Comparison of ENCODE assay signal across 8 mouse cellular contexts in genomic region chr14:57524671-57525387, GRCm38 (mm10). TPM values are rescaled to one million over a fixed set of nuclear protein-coding genes. Genes with fewer than 3 reads are reported as not detected.
DNase-seq lines count a peak whose midpoint lies in the region; ATAC-seq and TF ChIP-seq lines count a peak whose summit lies in the region.

Gene Il17d (plus strand): TSS chr14:57524777.

- H3K4me2 ChIP-seq in limb, embryonic 11.5 days (ENCODE audit: low read depth, severe bottlenecking), result peak within 1 kb of the TSS; percentile 93
- peak within 1 kb of the TSS; percentile 70 for H3K4me2 ChIP-seq in midbrain, embryonic 16.5 days (ENCODE audit: low read length)

- no peaks in the 10 kb centered on the region for H3K36me3 ChIP-seq in forebrain, embryonic 10.5 days (replicated peaks)
- H3K36me3 ChIP-seq in limb, embryonic 11.5 days (ENCODE audit: control insufficient read depth, insufficient read depth, low read length), result no peaks in the 10 kb centered on the region
- no peaks in the 10 kb centered on the region for H3K36me3 ChIP-seq in midbrain, embryonic 16.5 days (ENCODE audit: control insufficient read depth, insufficient read depth, low read length)

- peak within 1 kb of the TSS; percentile 86 for H3K27ac ChIP-seq in layer of hippocampus, adult 2 months
- peak within 1 kb of the TSS; percentile 76 for H3K27ac ChIP-seq in forebrain, embryonic 10.5 days
- peak within 1 kb of the TSS; percentile 6; the same call in 1 of the 2 replicates for H3K27ac ChIP-seq in limb, embryonic 11.5 days (replicated peaks; ENCODE audit: low read depth, low read length)
- peak within 1 kb of the TSS; percentile 85 for H3K27ac ChIP-seq in midbrain, embryonic 16.5 days (ENCODE audit: low read length)

- ATAC-seq in hematopoietic stem cell, adult 5-6 weeks (replicated peaks in 1 of 2; ENCODE audit: insufficient read depth in 1 of 2, low FRiP score in 2 of 2, low TSS enrichment in 1 of 2, low read depth in 1 of 2, poor library complexity in 2 of 2, severe bottlenecking in 2 of 2), result 0 out of 4 replicates have a peak, but pooled peaks have one; percentile 12 to 15
- ATAC-seq in limb, embryonic 11.5 days (ENCODE audit: insufficient number of reproducible peaks, low FRiP score, low TSS enrichment, low read depth), result no peak; the same call in 1 of the 2 replicates
- peak; percentile 70 for ATAC-seq in midbrain, embryonic 16.5 days

- H3K27me3 ChIP-seq in forebrain, embryonic 10.5 days (ENCODE audit: poor library complexity, severe bottlenecking), result peaks cover 75% of the 10 kb centered on the region
- H3K27me3 ChIP-seq in limb, embryonic 11.5 days (ENCODE audit: control insufficient read depth, insufficient read depth, low read length), result 0 out of 2 replicates have a peak, but pooled peaks cover 2% of the 10 kb centered on the region
- H3K27me3 ChIP-seq in midbrain, embryonic 16.5 days (ENCODE audit: control insufficient read depth, insufficient read depth, low read depth, low read length), result 0 out of 2 replicates have a peak, but pooled peaks cover 3% of the 10 kb centered on the region

- peak within 1 kb of the TSS; percentile 70 for H3K9ac ChIP-seq in limb, embryonic 11.5 days (ENCODE audit: low read length)
- peak within 1 kb of the TSS; percentile 92 for H3K9ac ChIP-seq in midbrain, embryonic 16.5 days (ENCODE audit: low read depth, low read length)

- peaks cover 28% of the 10 kb centered on the region for H3K4me1 ChIP-seq in forebrain, embryonic 10.5 days
- peaks cover 3% of the 10 kb centered on the region; the same call in 1 of the 2 replicates for H3K4me1 ChIP-seq in limb, embryonic 11.5 days (ENCODE audit: control insufficient read depth, insufficient read depth, low read length)
- H3K4me1 ChIP-seq in midbrain, embryonic 16.5 days (ENCODE audit: control insufficient read depth, insufficient read depth, low read length), result peaks cover 13% of the 10 kb centered on the region

- DNase-seq in layer of hippocampus, adult 2 months (ENCODE audit: low spot score in 2 of 2), result peak in 1 of 2 experiments; percentile 39
- no peak for DNase-seq in layer of hippocampus, adult 9-10 months (ENCODE audit: low spot score)
- DNase-seq in adrenal gland, postnatal 25 days, result peak; percentile 38
- DNase-seq in forebrain, embryonic 10.5 days (ENCODE audit: extremely low spot score, low spot score), result peak; percentile 60
- DNase-seq in limb, embryonic 11.5 days (ENCODE audit: low spot score), result peak; percentile 67
- DNase-seq in yolk sac, embryonic 10.5 days (ENCODE audit: low spot score), result no peak

- H3K9me3 ChIP-seq in forebrain, embryonic 10.5 days, result no peaks in the 10 kb centered on the region
- no peaks in the 10 kb centered on the region for H3K9me3 ChIP-seq in limb, embryonic 11.5 days (ENCODE audit: control insufficient read depth, low read length)
- no peaks in the 10 kb centered on the region for H3K9me3 ChIP-seq in midbrain, embryonic 16.5 days (replicated peaks; ENCODE audit: control insufficient read depth, low read length, poor library complexity, severe bottlenecking)

- peak within 1 kb of the TSS; percentile 72 for H3K4me3 ChIP-seq in layer of hippocampus, adult 2 months
- H3K4me3 ChIP-seq in forebrain, embryonic 10.5 days, result peak within 1 kb of the TSS; percentile 82
- peak within 1 kb of the TSS; percentile 58 for H3K4me3 ChIP-seq in limb, embryonic 11.5 days (ENCODE audit: low read depth, low read length)
- H3K4me3 ChIP-seq in midbrain, embryonic 16.5 days (ENCODE audit: low read depth, low read length), result peak within 1 kb of the TSS; percentile 68

- WGBS in forebrain, embryonic 10.5 days, result 3% methylated on average over 97 of the region's 104 CpGs
- under 1% methylated on average over 55 of the region's 104 CpGs for WGBS in limb, embryonic 11.5 days
- under 1% methylated on average over 46 of the region's 104 CpGs for WGBS in midbrain, embryonic 16.5 days

- no peak for TF ChIP-seq CTCF in layer of hippocampus, adult 2 months (conservative IDR thresholded peaks at IDR 0.05)

RNA-seq across cellular contexts. Expression of gene Il17d, which starts in this region (rescaled TPM):
- total RNA-seq in layer of hippocampus, adult 2 months (2021), result 10 to 100 TPM; 11.2 to 12.3 TPM
- 1.9 and 3.7 TPM in 2 replicates for total RNA-seq in adrenal gland, postnatal 25 days (2021)
- 0.23 and 0.51 TPM in 2 replicates for polyA plus RNA-seq in forebrain, embryonic 10.5 days (2016; fragmentation: Nextera tagmentation; extraction: Ambion mirVana)
- not detected in 2 replicates for total RNA-seq in hematopoietic stem cell, adult 5-6 weeks (2017)
- polyA plus RNA-seq in limb, embryonic 11.5 days (2014; fragmentation: Nextera tagmentation; extraction: Ambion mirVana), result 1.1 and 1.3 TPM in 2 replicates
- 6.8 and 7.2 TPM in 2 replicates for polyA plus RNA-seq in midbrain, embryonic 16.5 days (2015; fragmentation: Nextera tagmentation; extraction: Ambion mirVana)

Comparison
In these comparisons a context has a peak if more than half of its experiments do, and no peak if none do; other contexts are left out.
1. Peak in DNase-seq, H3K4me3 ChIP-seq and H3K27ac ChIP-seq in forebrain, embryonic 10.5 days; RNA of the gene not detected or under 1 TPM.
2. Peak in ATAC-seq in hematopoietic stem cell, adult 5-6 weeks; RNA of the gene not detected or under 1 TPM.
3. DNase-seq: peak in adrenal gland, postnatal 25 days (single experiment) and limb, embryonic 11.5 days (single experiment); none in layer of hippocampus, adult 9-10 months (single experiment) and yolk sac, embryonic 10.5 days (single experiment).
4. H3K27ac ChIP-seq: peak in every context shown above with its lines; median percentile 86 in layer of hippocampus, adult 2 months; 85 in midbrain, embryonic 16.5 days; 76 in forebrain, embryonic 10.5 days; 6 in limb, embryonic 11.5 days.
5. Peak in every context shown above with its lines, with median percentiles within 50 percentile points of each other: H3K4me3 ChIP-seq.